Mouse (Mus musculus): ENCODE results near the gene Aif1.

Aif1 gene

DNA sequence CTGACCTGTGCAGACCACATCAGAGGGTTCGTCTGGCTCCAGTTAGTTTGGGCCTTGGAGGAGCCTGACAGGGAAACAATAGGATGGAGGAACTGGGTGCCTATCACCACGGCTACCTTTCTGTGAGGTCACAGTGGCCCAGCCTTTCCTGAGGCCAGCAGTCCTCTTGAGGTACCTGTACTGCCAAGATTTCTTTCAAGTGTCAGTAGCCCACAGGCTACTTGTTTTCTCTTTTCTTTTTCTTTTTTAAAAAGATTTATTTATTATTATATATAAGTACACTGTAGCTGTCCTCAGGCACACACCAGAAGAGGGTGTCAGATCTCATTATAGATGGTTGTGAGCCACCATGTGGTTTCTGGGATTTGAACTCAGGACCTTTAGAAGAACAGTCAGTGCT is at the start of gene Aif1:
Aif1 (minus strand) TSS at position 101 of the 400 bp plus-strand sequence.
- no peak for DNase-seq (ENCODE audit: low spot score in 2 of 2)

DNA sequence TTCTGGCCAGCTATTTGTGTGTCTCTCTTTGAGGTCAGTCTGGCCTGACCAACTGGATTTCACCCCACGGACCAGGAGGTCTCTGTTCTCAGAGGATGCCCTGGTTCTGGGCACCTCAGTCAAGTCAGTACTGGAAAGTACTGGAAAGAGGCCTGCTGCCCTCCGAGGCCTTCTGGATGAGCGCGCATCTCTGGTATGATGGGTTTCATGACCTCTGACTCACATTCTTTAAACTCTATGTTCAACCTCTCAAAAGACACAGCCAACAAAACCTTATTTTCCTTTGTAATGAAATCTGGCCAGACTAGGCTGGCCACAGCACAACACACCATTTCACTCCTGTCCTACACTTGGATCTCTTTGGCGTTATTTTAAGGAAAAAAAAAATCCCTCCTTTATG is 49.6 kb upstream of the Aif1 start:
- DNase-seq (ENCODE audit: low spot score in 2 of 2) = no peak

GRCm38 (mm10) chr17:35224641-35225040 is 48.8 kb upstream of the Aif1 start:
- no peak for DNase-seq (ENCODE audit: low spot score in 2 of 2)

DNA sequence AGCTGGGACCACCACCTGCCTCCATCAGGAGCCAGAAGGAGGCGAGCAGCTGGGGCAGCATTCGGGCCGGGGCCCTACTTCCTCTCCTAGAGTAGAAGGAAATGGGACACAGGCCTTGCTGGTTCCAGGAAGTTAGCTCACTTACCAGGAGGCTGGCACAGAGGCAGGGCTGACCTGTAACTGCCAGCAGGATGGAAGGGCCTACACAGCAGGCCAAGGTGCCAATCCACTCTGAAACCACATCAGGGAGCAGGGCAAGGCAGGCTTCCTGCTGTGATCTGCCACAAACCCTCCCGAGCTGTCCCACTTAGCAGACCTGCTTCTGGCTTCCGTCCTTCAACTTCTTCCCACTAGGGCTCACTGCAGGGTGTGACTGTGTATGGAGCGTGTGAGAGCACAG is 46.4 kb upstream of the Aif1 start:
- no peak for DNase-seq (ENCODE audit: low spot score in 2 of 2)

DNA sequence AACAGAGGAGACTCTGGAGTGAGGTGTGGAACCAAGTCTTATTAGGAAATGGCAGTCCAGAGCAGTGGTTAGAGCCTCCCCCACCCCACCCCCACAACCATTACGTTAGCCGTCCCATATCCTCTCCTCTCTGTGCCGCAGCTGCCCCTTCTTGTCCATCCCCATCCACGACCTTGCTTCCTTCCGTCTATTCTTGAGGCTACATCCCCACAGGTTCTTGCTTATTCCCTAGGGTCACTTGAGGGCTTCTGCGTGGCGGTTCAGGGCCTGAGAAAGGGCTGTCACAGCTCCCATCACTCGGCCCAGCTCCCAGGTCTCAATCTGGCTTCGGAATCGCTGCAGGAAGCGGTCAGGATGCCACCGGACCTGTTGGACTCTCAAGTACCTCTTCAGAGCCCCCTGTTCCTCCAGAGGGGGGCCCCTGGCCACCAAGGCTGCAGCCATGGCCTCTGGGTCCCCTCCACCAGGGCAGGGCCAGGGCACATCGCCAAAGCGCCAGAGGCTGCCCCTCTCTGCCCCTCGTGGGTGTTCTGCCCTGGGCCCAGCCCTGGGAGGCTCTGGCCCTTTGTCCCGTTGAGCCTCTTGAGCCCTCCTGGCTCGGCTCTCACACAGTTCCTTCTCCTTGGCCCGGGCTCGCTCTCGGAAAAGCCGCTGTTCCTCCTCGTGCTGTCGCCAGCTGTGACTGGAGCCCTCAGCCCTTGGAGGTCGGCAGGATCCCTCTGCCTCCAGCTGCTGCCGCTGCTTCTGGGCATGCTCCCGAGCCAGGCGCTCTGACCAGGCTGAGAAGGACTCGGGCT is 44.5 kb upstream of the Aif1 start, which contains the start of gene Gm16181:
Gm16181 (plus strand) TSS at position 679 of the 797 bp plus-strand sequence.
- no peak for DNase-seq (ENCODE audit: low spot score in 2 of 2)

- no peak for DNase-seq (ENCODE audit: low spot score in 2 of 2)
These were observed 43.8 kb upstream of the Aif1 start for GRCm38 (mm10) chr17:35219601-35220041.

- DNase-seq (ENCODE audit: low spot score in 2 of 2) = no peak
These were observed 42.8 kb upstream of the Aif1 start for GRCm38 (mm10) chr17:35218516-35219193.

GRCm38 (mm10) chr17:35213071-35213470 is 37.2 kb upstream of the Aif1 start:
- no peak for DNase-seq (ENCODE audit: low spot score in 2 of 2)

DNA sequence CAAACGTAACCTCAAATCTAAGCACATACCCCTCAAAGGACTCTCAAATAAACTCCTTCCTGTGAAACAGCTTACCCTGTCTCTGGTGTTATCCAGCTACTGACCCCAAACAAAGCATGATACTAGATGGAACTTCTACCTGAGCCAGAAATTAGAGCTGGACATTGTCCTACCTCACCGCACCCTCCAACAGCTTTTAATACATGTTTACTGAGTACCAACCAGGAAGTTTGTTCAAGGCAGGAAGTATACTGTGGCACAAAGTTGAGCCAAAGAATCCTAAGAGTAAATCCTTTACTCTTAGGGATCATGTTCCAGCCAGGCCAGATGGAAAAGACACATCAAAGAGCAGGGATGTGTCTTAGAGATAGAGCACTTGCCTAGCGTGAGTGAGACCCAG is 34.7 kb upstream of the Aif1 start:
- DNase-seq (ENCODE audit: low spot score in 2 of 2) = no peak

DNA sequence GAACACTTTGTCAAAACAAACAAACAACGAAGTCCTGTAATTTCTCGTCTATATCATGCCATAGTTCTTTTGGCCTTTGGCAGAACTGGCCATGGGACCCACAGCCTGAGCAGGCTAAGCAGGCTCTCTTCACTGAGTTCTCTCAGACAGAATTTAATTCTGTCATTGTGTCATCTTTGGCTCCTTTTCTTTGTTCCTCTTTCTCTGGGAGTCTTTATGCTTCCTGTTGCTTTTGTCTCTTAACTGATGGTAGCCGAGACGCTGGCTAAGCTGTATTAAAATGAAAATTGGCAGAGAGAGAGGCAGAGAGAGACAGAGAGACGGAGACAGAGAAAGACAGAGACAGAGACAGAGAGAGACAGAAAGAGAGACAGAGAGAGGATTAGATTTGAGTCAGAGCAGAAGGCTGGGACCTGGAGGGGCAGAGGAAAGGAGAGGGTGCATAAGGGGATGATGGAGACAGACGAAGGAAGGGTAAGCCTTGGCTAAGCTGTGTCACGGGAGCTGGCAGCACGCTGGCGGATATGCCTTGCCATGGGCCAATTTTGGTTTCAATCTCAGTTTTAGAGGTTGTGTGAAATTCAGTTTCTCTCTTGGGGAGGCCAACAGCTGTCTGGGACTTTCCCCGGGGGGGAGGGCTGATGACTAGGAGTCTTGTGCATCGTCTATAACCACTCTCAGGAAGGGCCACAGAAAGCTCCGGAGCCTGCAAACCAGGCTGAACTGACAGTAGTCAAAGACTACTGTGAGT is 34.1 kb upstream of the Aif1 start:
- no peak for DNase-seq (ENCODE audit: low spot score in 2 of 2)

- DNase-seq (ENCODE audit: low spot score in 2 of 2) = no peak
These were observed 29.5 kb upstream of the Aif1 start for GRCm38 (mm10) chr17:35205380-35205769.

GRCm38 (mm10) chr17:35204494-35205379 is 28.9 kb upstream of the Aif1 start, which contains the start of gene Lta:
TSS of gene Lta (minus strand) at chr17:35205351.
- no peak for DNase-seq (ENCODE audit: low spot score in 2 of 2)

- no peak for DNase-seq (ENCODE audit: low spot score in 2 of 2)
These were observed 26.6 kb upstream of the Aif1 start for GRCm38 (mm10) chr17:35202442-35202841.

DNA sequence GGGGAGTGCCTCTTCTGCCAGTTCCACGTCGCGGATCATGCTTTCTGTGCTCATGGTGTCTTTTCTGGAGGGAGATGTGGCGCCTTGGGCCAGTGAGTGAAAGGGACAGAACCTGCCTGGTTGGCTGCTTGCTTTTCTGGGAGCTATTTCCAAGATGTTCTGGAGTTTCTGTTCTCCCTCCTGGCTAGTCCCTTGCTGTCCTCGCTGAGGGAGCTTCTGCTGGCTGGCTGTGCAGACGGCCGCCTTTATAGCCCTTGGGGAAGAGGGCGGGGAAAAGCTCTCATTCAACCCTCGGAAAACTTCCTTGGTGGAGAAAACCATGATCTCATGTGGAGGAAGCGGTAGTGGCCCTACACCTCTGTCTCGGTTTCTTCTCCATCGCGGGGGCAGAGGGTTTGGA is 25.9 kb upstream of the Aif1 start, which contains the start of gene Tnf:
Tnf (minus strand) TSS at position 221 of the 400 bp plus-strand sequence.
- DNase-seq (ENCODE audit: low spot score in 2 of 2) = peak in 1 of 2 experiments; percentile 43

GRCm38 (mm10) chr17:35201128-35201527 is 25.3 kb upstream of the Aif1 start:
- DNase-seq (ENCODE audit: low spot score in 2 of 2) = no peak

DNA sequence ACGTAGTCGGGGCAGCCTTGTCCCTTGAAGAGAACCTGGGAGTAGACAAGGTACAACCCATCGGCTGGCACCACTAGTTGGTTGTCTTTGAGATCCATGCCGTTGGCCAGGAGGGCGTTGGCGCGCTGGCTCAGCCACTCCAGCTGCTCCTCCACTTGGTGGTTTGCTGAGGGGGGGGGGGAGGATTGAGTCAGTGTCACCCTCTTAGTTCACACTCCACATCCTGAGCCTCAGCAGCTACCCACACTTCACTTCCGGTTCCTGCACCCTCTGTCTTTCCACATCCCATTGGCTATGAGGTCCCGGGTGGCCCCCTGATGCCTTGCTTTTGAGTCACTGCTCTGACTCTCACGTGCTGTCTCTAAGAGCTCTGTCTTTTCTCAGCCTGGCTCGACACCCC is 24.5 kb upstream of the Aif1 start:
- DNase-seq (ENCODE audit: low spot score in 2 of 2) = no peak

DNA sequence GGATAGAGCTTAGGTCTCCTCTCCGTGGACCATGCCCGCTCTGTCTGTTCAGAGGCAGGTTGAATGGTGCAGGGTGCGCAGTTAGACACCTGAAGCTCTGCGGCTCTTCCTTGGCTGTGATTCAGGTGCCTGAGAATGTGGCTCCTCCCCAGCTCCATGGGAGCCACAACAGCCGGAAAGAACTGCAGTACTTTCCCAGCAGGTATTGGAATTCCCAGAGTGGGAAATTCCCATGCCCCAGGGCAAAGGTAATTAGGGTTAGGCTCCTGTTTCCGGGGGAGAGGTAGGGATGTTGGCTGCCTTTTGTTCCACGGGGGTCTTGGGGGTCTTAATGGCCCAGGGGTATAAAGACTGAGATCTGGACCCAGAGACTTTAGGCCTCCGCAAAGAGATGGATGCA is 23.1 kb upstream of the Aif1 start:
- no peak for DNase-seq (ENCODE audit: low spot score in 2 of 2)

- no peak for DNase-seq (ENCODE audit: low spot score in 2 of 2)
These were observed 22.2 kb upstream of the Aif1 start for GRCm38 (mm10) chr17:35198029-35198428.

DNA sequence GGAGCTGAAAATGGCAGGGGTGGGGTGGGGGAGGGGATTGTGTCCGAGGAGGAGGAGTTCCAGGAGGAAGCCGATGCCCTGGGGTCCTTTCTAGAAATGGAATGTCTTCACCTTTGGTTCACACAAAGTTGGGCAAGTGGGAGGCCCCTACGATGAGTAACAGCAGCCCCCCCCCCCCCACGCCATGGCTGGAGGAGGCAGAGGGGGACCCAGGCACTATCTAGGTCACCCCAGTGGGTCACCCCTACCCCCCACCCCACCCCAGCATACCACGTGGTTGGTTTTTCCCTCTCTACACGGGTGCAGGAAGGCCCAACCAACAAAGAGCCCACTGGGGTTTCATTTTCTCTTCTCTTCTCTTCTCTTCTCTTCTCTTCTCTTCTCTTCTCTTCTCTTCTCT is 21.3 kb upstream of the Aif1 start:
- DNase-seq (ENCODE audit: low spot score in 2 of 2) = no peak

- DNase-seq (ENCODE audit: low spot score in 2 of 2) = no peak
These were observed 20.4 kb upstream of the Aif1 start for GRCm38 (mm10) chr17:35196321-35196641.

DNA sequence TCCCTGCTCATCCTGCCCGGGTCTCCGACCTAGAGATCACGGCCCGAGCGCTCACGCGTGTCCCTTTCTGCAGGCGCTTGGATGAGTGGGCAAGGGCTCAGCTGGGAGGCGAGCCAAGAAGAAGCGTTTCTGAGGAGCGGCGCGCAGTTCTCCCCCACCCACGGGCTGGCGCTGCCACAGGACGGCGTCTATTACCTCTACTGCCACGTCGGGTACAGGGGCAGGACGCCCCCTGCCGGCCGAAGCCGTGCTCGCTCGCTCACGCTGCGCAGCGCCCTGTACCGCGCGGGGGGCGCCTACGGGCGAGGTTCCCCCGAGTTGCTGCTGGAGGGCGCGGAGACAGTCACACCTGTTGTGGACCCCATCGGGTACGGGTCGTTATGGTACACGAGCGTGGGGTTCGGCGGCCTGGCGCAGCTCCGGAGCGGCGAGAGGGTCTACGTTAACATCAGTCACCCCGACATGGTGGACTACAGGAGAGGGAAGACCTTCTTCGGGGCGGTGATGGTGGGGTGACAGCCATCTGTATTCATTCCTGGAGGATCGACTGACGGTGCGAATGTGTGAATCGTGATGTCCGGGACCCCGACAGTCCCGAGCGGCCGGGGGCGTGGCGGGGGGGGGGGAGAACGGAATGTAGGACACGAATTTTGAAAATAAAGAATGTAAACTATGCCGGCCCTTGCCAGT is 19.9 kb upstream of the Aif1 start:
- peak; percentile 66 to 74 for DNase-seq (ENCODE audit: low spot score in 2 of 2)

Measured in urinary bladder, postnatal 36 days (tissue).